Mouse (Mus musculus): ENCODE data around the gene Gm20388. TPM values are rescaled to one million over a fixed set of nuclear protein-coding genes. Genes with fewer than 3 reads are reported as not detected.
A peak's percentile ranks its signal among the peaks of the same experiment; 100 is the strongest.

Gene Gm20388
- polyA plus RNA-seq, 1 experiment, result 59.3 TPM

- DNase-seq (ENCODE audit: low read depth), result no peak
- no peak for TF ChIP-seq CTCF (IDR thresholded peaks at IDR 0.05; ENCODE audit: borderline replicate concordance, extremely low read depth, insufficient read depth, insufficient read length)
- TF ChIP-seq POLR2A (IDR thresholded peaks at IDR 0.05; ENCODE audit: borderline replicate concordance, extremely low read depth, insufficient read depth, insufficient read length, poor library complexity, severe bottlenecking), result no peak
Measured at GRCm38 (mm10) chr8:123826758-123827157, 3916.1 kb downstream of the Gm20388 start.

DNA sequence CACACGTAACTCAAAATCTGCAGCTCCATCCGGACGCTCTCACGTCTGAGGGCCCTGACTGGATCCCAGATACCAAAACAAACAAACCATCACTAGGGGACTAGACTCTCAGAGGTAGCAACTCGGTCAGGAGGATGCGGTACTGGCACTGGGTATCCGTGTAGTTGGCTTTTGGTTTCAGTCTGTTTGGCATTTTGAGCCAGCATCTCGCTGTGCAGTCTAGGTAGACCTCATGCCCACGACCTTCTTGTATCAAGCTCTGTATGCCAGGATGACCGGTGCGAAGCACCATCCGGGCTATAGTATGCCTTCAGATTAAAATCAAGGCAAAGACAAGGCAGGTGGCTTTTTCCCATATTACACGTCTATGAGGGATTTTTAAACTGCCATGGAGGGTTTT, 3916.9 kb downstream of the Gm20388 start:
- TF ChIP-seq POLR2A (IDR thresholded peaks at IDR 0.05; ENCODE audit: borderline replicate concordance, extremely low read depth, insufficient read depth, insufficient read length, poor library complexity, severe bottlenecking) (no peak), CTCF (IDR thresholded peaks at IDR 0.05; ENCODE audit: borderline replicate concordance, extremely low read depth, insufficient read depth, insufficient read length) (no peak)
- DNase-seq (ENCODE audit: low read depth), result no peak

DNA sequence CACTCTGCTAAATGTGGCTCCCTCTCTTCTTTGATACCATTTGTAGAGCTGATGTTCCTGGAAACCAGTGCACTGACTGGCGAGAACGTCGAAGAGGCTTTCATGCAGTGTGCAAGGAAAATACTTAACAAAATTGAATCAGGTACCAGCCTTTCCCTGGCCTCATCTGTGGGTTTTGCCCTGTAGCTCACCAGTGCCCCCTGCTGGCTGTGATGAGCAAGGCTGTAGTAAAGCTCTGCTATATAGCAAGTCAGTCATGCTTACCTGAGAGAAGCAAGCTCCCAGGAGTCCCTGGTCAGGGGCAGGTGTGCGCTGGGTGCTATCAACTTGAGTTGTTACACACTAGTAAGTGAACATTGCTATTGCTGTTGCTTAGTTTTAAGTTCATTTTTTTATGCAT, 3922.1 kb downstream of the Gm20388 start:
- DNase-seq (ENCODE audit: low read depth), result no peak
- TF ChIP-seq CTCF (IDR thresholded peaks at IDR 0.05; ENCODE audit: borderline replicate concordance, extremely low read depth, insufficient read depth, insufficient read length) (peak; percentile 58; the same call in 1 of the 2 replicates), POLR2A (IDR thresholded peaks at IDR 0.05; ENCODE audit: borderline replicate concordance, extremely low read depth, insufficient read depth, insufficient read length, poor library complexity, severe bottlenecking) (no peak)

DNA sequence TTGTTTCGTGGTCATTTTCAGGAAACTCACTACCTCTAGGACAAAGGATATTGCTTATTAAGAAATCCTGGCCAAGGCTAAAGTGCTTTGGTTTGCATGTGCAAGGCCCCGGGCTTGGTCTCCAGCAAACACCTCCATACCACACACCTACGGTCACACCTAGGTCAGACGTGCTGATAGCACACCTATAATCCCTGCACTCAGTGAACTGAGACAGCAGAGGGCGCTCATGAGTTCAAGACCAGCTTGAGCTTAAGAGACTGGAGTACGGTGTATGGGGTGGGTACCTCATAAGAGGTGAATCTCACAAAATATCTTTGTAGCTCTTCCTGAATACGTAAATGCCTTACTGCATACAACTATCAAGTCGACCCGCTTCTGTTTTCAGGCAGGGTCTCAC, 3924.8 kb downstream of the Gm20388 start:
- TF ChIP-seq POLR2A (IDR thresholded peaks at IDR 0.05; ENCODE audit: borderline replicate concordance, extremely low read depth, insufficient read depth, insufficient read length, poor library complexity, severe bottlenecking) (no peak), CTCF (IDR thresholded peaks at IDR 0.05; ENCODE audit: borderline replicate concordance, extremely low read depth, insufficient read depth, insufficient read length) (peak; percentile 76; the same call in 1 of the 2 replicates)
- peak; percentile 71 for DNase-seq (ENCODE audit: low read depth)

- DNase-seq (ENCODE audit: low read depth), result peak; percentile 23
Measured at GRCm38 (mm10) chr8:123836354-123836753, 3925.7 kb downstream of the Gm20388 start.

DNA sequence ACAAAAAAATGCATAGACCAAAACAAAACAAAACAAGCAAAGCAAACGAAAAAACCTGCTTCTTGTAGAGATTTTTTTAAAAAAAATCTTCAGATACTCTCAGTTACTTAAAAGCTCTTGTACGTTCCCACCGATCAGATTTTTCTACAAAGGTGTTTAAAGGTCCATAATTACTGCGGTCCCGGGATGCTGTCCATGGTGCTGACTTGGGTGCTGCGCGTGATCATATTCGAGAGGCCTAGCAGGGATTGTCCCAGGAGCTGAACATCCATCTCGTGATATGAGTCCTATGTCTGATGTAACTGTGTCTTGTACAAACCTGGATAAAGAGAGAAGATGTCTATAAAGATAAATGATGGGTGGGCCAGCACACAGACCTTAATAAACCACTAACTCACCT, 3927.9 kb downstream of the Gm20388 start:
- DNase-seq (ENCODE audit: low read depth), result no peak
- TF ChIP-seq CTCF (IDR thresholded peaks at IDR 0.05; ENCODE audit: borderline replicate concordance, extremely low read depth, insufficient read depth, insufficient read length), result no peak
- no peak for TF ChIP-seq POLR2A (IDR thresholded peaks at IDR 0.05; ENCODE audit: borderline replicate concordance, extremely low read depth, insufficient read depth, insufficient read length, poor library complexity, severe bottlenecking)

More at GRCm38 (mm10) chr8:123836354-123836753, 3925.7 kb downstream of the Gm20388 start:
- TF ChIP-seq POLR2A (IDR thresholded peaks at IDR 0.05; ENCODE audit: borderline replicate concordance, extremely low read depth, insufficient read depth, insufficient read length, poor library complexity, severe bottlenecking) (no peak), CTCF (IDR thresholded peaks at IDR 0.05; ENCODE audit: borderline replicate concordance, extremely low read depth, insufficient read depth, insufficient read length) (no peak)

DNA sequence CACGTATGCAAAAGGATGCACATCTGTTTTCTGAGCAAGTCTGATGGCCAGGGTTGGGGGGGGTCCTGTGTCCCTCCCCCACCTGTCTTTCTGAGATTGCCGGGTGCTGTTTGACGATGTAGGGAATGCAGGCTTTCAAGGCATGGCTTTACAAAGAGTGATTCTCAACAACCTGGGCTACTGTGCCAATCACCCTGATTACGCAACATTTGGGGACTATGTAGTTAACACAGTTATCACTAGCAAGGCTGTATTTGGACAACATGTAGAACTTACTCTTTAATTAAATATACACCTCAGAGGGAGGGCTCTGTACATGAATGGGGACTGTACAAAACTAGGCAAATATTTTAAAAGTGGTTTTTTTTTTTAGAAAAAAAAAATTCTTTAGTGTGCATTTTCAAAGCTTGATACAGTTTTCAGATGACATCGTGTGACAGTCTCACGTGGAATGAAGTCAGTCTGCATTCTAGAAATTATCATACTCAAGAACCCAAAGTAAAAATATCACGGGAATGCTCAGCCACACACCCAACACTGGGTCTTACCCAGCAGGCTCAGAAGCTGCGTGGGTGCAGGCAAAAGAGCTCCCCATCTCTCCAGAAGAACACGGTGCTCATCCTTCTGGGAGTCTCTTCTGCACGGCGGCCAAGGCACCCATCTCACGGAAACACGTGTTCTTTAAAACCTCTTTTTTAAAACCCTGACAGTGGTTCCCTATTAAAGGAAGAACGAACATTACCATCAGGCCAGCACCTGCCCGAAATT, 3930.1 kb downstream of the Gm20388 start:
- TF ChIP-seq CTCF (IDR thresholded peaks at IDR 0.05; ENCODE audit: borderline replicate concordance, extremely low read depth, insufficient read depth, insufficient read length) (no peak), POLR2A (IDR thresholded peaks at IDR 0.05; ENCODE audit: borderline replicate concordance, extremely low read depth, insufficient read depth, insufficient read length, poor library complexity, severe bottlenecking) (no peak)
- no peak for DNase-seq (ENCODE audit: low read depth)

DNA sequence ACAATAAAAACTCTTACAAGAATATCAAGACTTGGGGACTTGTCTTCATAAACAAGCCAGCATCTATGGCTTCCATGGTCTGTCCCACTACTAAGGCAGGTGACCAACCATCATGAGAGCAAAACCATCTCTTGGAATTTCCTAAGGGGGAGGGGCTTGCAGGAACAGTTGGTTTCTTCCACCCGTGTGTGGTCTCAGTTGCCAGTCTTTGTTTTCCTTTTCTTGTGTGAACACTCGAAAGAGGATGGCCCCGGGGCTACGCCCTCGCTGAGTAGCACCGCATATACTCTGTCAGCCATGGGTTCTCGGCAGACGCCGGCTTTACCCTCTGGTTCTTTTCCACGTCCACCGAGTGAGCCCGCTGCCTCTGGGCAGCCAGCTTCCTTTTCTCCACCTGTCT, 3931.4 kb downstream of the Gm20388 start:
- no peak for DNase-seq (ENCODE audit: low read depth)
- TF ChIP-seq CTCF (IDR thresholded peaks at IDR 0.05; ENCODE audit: borderline replicate concordance, extremely low read depth, insufficient read depth, insufficient read length), result no peak
- no peak for TF ChIP-seq POLR2A (IDR thresholded peaks at IDR 0.05; ENCODE audit: borderline replicate concordance, extremely low read depth, insufficient read depth, insufficient read length, poor library complexity, severe bottlenecking)

- DNase-seq (ENCODE audit: low read depth), result peak; percentile 57
- TF ChIP-seq POLR2A (IDR thresholded peaks at IDR 0.05; ENCODE audit: borderline replicate concordance, extremely low read depth, insufficient read depth, insufficient read length, poor library complexity, severe bottlenecking) (no peak), CTCF (IDR thresholded peaks at IDR 0.05; ENCODE audit: borderline replicate concordance, extremely low read depth, insufficient read depth, insufficient read length) (no peak)
Measured at GRCm38 (mm10) chr8:123844341-123844740, 3933.7 kb downstream of the Gm20388 start.

- DNase-seq (ENCODE audit: low read depth), result no peak
- TF ChIP-seq POLR2A (IDR thresholded peaks at IDR 0.05; ENCODE audit: borderline replicate concordance, extremely low read depth, insufficient read depth, insufficient read length, poor library complexity, severe bottlenecking) (no peak), CTCF (IDR thresholded peaks at IDR 0.05; ENCODE audit: borderline replicate concordance, extremely low read depth, insufficient read depth, insufficient read length) (no peak)
Measured at GRCm38 (mm10) chr8:123845114-123845513, 3934.5 kb downstream of the Gm20388 start.

DNA sequence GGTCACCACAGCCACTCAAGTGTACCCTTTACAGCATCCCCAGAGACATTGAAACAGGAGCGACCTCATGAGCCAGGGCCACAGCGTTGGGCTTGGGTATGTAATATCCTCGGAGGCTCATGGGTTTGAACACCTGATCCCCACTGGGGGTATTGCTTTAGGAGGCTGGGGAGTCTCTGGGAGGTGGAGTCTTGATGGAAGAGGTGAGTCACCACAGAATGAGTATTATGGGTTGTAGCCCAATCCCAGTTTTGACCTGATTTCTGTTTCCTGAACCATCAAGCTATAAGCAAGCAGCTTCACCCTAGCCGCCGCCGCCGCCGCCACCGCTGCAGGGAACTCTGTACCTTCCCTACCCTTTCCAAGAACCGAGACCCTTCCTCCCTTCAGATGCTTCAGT, 3935.3 kb downstream of the Gm20388 start:
- no peak for DNase-seq (ENCODE audit: low read depth)
- TF ChIP-seq POLR2A (IDR thresholded peaks at IDR 0.05; ENCODE audit: borderline replicate concordance, extremely low read depth, insufficient read depth, insufficient read length, poor library complexity, severe bottlenecking) (no peak), CTCF (IDR thresholded peaks at IDR 0.05; ENCODE audit: borderline replicate concordance, extremely low read depth, insufficient read depth, insufficient read length) (no peak)

DNA sequence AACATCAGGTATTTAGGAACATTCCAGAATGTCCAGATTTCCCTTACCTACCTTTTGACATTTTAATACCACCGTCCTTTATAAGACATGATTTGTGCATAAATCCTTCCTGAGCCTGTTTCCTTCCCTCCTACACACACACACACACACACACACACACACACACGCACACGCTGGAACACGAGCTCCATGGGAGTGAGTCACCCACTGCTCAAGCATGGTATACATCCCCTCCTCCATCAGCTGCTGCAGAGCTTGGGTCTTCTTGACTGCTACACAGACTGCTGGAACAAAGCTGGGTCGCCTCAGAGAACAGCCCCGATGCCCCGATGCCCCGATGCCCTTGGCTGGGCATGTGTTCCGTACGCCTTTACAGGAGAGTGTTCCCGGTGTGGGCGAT, 3935.9 kb downstream of the Gm20388 start:
- TF ChIP-seq CTCF (IDR thresholded peaks at IDR 0.05; ENCODE audit: borderline replicate concordance, extremely low read depth, insufficient read depth, insufficient read length) (no peak), POLR2A (IDR thresholded peaks at IDR 0.05; ENCODE audit: borderline replicate concordance, extremely low read depth, insufficient read depth, insufficient read length, poor library complexity, severe bottlenecking) (no peak)
- DNase-seq (ENCODE audit: low read depth), result no peak

Measured in brain, embryonic 14.5 days (tissue).